Mouse (Mus musculus): ENCODE results near the gene Prkrip1.
A peak's percentile ranks its signal among the peaks of the same experiment; 100 is the strongest.

Prkrip1 gene

GRCm38 (mm10) chr5:136198474-136199391 is at the start of gene Prkrip1:
Gene Prkrip1 (minus strand): TSS chr5:136198963.
- peak; percentile 98 for DNase-seq (ENCODE audit: low spot score)

- no peak for DNase-seq (ENCODE audit: low spot score)
Measured at GRCm38 (mm10) chr5:136248441-136248840, 49.7 kb upstream of the Prkrip1 start.

- DNase-seq (ENCODE audit: low spot score): no peak
Measured at GRCm38 (mm10) chr5:136246452-136246838, 47.7 kb upstream of the Prkrip1 start, which contains the start of gene Sh2b2. Gene Sh2b2 (minus strand): TSS chr5:136246556.

- DNase-seq (ENCODE audit: low spot score): peak; percentile 43
Measured at GRCm38 (mm10) chr5:136245541-136246451, 47.0 kb upstream of the Prkrip1 start.

- peak; percentile 84 for DNase-seq (ENCODE audit: low spot score)
Measured at GRCm38 (mm10) chr5:136244762-136245540, 46.2 kb upstream of the Prkrip1 start.

GRCm38 (mm10) chr5:136243851-136244761 is 45.3 kb upstream of the Prkrip1 start:
- DNase-seq (ENCODE audit: low spot score): peak; percentile 81

GRCm38 (mm10) chr5:136241161-136241560 is 42.4 kb upstream of the Prkrip1 start:
- DNase-seq (ENCODE audit: low spot score): no peak

GRCm38 (mm10) chr5:136240381-136240780 is 41.6 kb upstream of the Prkrip1 start:
- no peak for DNase-seq (ENCODE audit: low spot score)

- peak; percentile 44 for DNase-seq (ENCODE audit: low spot score)
Measured at GRCm38 (mm10) chr5:136237607-136238006, 38.8 kb upstream of the Prkrip1 start.

GRCm38 (mm10) chr5:136236611-136237010 is 37.8 kb upstream of the Prkrip1 start:
- DNase-seq (ENCODE audit: low spot score): no peak

GRCm38 (mm10) chr5:136230348-136231035 is 31.7 kb upstream of the Prkrip1 start:
- DNase-seq (ENCODE audit: low spot score): peak; percentile 45

GRCm38 (mm10) chr5:136226246-136226876 is 27.6 kb upstream of the Prkrip1 start:
- no peak for DNase-seq (ENCODE audit: low spot score)

GRCm38 (mm10) chr5:136218585-136218984 is 19.8 kb upstream of the Prkrip1 start:
- no peak for DNase-seq (ENCODE audit: low spot score)

GRCm38 (mm10) chr5:136217932-136218381 is 19.2 kb upstream of the Prkrip1 start:
- DNase-seq (ENCODE audit: low spot score): no peak

GRCm38 (mm10) chr5:136217004-136217665 is 18.4 kb upstream of the Prkrip1 start:
- DNase-seq (ENCODE audit: low spot score): no peak

GRCm38 (mm10) chr5:136215958-136216357 is 17.2 kb upstream of the Prkrip1 start:
- no peak for DNase-seq (ENCODE audit: low spot score)

- no peak for DNase-seq (ENCODE audit: low spot score)
Measured at GRCm38 (mm10) chr5:136215211-136215610, 16.4 kb upstream of the Prkrip1 start.

- no peak for DNase-seq (ENCODE audit: low spot score)
Measured at GRCm38 (mm10) chr5:136213716-136214115, 15.0 kb upstream of the Prkrip1 start.

GRCm38 (mm10) chr5:136212716-136213115 is 14.0 kb upstream of the Prkrip1 start:
- DNase-seq (ENCODE audit: low spot score): no peak

All from embryo, embryonic 10.5 days (tissue).